Mouse (Mus musculus): Measurements from ENCODE around the gene Gm17581.
A peak's percentile ranks its signal among the peaks of the same experiment; 100 is the strongest.

- TF ChIP-seq CTCF (IDR thresholded peaks at IDR 0.05; ENCODE audit: low read depth, low read length): peak; percentile 87
- no peak for TF ChIP-seq POLR2A (IDR thresholded peaks at IDR 0.05; ENCODE audit: insufficient read depth, low read length)
Observed at GRCm38 (mm10) chr2:155755746-155756145, 20.1 kb upstream of the Gm17581 start.

Data from ES-Bruce4 (cell line).